Mouse (Mus musculus) Patski (cell line): ENCODE results near the gene Gm20388. TPM values are rescaled to one million over a fixed set of nuclear protein-coding genes. Genes with fewer than 3 reads are reported as not detected.

Experiments
- ATAC-seq: fragments of 100-300 bp; one replicate; pipeline ENCODE4 v1.8.0; 2021
- CTCF ChIA-PET: fragments of 350-600 bp; sonication (Branson Sonifier 250); formaldehyde crosslinking; loops from one replicate; lab custom pipeline; 2022; ENCODE audit warnings: inconsistent platforms; lab: Charles Lee
- POLR2A ChIA-PET: fragments of 350-600 bp; sonication (Branson Sonifier 250); formaldehyde crosslinking; loops from one replicate; lab custom pipeline; 2022; ENCODE audit warnings: antibody characterized with exemption, inconsistent platforms; lab: Charles Lee
- DNase-seq: peaks from one replicate; pipeline ENCODE4 v3.0.0-alpha.2; 2011; ENCODE audit warnings: low read depth, low spot score
- H3K27me3 ChIP-seq: fragments of 371-371 bp; one replicate; pipeline ENCODE4 v1.5.1; 2021
- CTCF ChIP-seq: fragments of 100-300 bp; IDR thresholded peaks from one replicate; pipeline ENCODE4 v1.5.1; 2021
- in situ Hi-C: fragments of 300-500 bp; cut with MboI; formaldehyde crosslinking; loops from 3 replicates; pipeline ENCODE4 v1.11.1; 2018; ENCODE audit warnings: low pct_unique_long_range_greater_than_20kb, mixed read lengths
- polyA plus RNA-seq: library from polyadenylated mRNA; unstranded; gene quantifications from one replicate; pipeline ENCODE4 v1.2.3, GENCODE M21; 2021

Gm20388 gene
- polyA plus RNA-seq, 1 experiment from 2014 or later, result 86.7 TPM

GRCm38 (mm10) chr8:120534080-120534479, 623.4 kb downstream of the Gm20388 start:
- no peak for TF ChIP-seq CTCF
- in situ Hi-C loops, result no loop called here
- no peaks in the 10 kb centered on the region for H3K27me3 ChIP-seq
- POLR2A ChIA-PET, result interaction anchor here (0.7 to 1.7 kb wide), 5 partner anchors 34 to 215 kb away, joined by 3 to 6 read pairs (median 4); no protein-coding TSS in a partner anchor
- ATAC-seq (no peak), DNase-seq (no peak)
- CTCF ChIA-PET, result interaction anchor here (0.7 to 1.7 kb wide), 14 partner anchors 8 to 245 kb away, joined by 3 to 14 read pairs (median 4); no protein-coding TSS in a partner anchor

- no peaks in the 10 kb centered on the region for H3K27me3 ChIP-seq
- POLR2A ChIA-PET, result interaction anchor here (0.6 to 1.7 kb wide), 9 partner anchors 34 to 216 kb away, joined by 3 to 6 read pairs (median 4); no protein-coding TSS in a partner anchor
- no peak for ATAC-seq
- CTCF ChIA-PET, result interaction anchor here (0.7 to 1.8 kb wide), 22 partner anchors 8 to 246 kb away, joined by 3 to 14 read pairs (median 4); no protein-coding TSS in a partner anchor
- in situ Hi-C loops, result loop anchor here (5.0 kb wide), 1 partner anchor 38 kb away; no protein-coding TSS in a partner anchor
- no peak for TF ChIP-seq CTCF
- no peak for DNase-seq
These were observed 624.1 kb downstream of the Gm20388 start for GRCm38 (mm10) chr8:120534504-120535368.

- ATAC-seq (peak; percentile 7), DNase-seq (no peak)
- no peaks in the 10 kb centered on the region for H3K27me3 ChIP-seq
- ChIA-PET CTCF (interaction anchor here (0.7 to 1.8 kb wide), 20 partner anchors 9 to 247 kb away, joined by 3 to 14 read pairs (median 4); no protein-coding TSS in a partner anchor), POLR2A (interaction anchor here (0.6 to 1.7 kb wide), 8 partner anchors 28 to 262 kb away, joined by 3 to 6 read pairs (median 4); no protein-coding TSS in a partner anchor)
- in situ Hi-C loops, result loop anchor here (5.0 kb wide), 1 partner anchor 37 kb away; no protein-coding TSS in a partner anchor
- TF ChIP-seq CTCF, result no peak
These were observed 625.0 kb downstream of the Gm20388 start for GRCm38 (mm10) chr8:120535452-120536305.

DNA sequence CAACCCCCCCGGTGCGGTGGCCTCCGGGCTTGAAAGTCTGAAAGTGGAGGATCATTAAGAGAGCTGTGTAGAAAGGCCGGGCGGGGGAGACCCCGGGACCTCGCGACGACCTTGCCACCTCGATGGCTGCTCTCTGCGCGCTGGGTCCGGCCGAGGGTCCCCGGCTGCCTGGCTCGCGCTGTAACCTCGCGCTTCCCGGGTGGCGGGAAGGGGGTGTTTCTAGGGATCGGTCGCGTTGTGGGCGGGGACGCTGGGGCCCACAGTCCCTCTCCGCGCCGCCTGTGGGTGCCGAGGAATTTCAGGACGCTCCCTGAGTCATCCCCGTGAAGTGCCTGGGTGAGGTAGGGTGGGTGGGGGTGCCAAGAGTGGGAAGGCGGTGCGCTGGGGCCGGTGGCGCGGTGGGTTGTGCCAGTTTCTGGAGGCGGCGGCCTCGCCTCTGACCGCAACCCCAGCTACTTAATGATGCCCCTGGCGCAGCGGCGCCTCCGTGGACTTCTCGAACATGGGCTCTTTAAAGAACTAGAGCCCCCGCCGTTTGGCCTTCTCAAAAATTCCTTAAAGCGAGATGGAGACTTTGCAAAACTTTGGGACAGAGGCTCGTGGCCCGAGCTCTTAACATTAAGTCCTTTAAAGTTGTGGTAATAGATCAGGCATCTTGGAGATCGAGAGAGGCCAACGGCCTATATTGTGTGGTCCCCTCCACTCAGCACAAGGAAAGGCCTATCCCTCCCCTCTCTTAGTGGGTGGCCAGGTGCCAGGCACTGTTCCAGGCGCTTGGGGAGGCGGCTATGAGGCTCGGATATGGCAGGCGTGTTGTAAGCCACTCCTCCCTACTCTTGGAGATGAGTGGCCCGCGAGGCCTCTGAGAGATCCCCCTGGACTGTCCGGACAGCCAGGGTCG, 625.9 kb downstream of the Gm20388 start:
- no peaks in the 10 kb centered on the region for H3K27me3 ChIP-seq
- POLR2A ChIA-PET, result interaction anchor here (1.0 to 1.6 kb wide), 2 partner anchors 27 to 121 kb away, joined by 3 read pairs; no protein-coding TSS in a partner anchor
- peak; percentile 18 for ATAC-seq
- in situ Hi-C loops, result loop anchor here (5.0 kb wide), 1 partner anchor 36 kb away; no protein-coding TSS in a partner anchor
- DNase-seq, result no peak
- CTCF ChIA-PET, result interaction anchor here (1.8 kb wide), 1 partner anchor 46 kb away, joined by 6 read pairs; no protein-coding TSS in a partner anchor
- TF ChIP-seq CTCF, result no peak

DNA sequence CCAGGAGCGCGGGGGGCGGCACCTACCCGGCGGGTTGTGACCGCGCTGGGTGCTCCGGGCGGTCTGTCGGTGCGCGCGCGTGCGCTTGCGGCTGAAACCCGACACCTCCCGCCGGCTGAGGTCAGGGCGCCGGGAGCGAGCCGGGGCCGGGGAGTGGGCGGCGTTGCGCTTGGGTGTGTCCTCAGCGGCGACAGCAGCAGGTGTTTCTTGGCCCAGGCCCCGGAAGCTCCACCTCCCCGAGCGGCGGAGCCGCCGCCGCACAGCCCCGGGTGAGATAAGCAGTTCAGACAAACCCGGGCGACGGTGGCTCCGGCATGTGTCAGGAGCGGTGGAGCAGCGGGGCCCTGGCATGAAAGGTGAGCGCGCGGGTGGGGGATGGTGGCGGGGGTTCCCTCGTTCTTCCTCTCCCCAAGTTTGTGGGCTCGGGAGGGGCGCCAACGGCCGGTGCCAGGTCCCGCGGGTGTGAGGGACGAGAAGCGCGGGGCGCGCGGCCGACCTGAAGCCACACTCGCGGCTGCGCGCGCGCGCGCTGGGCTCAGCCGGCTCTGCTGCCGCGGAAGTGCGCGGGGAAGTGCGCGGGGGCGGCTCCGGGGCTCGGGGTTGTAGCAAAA, 626.7 kb downstream of the Gm20388 start:
- no peak for TF ChIP-seq CTCF
- in situ Hi-C loops, result loop anchor here (5.0 kb wide), 1 partner anchor 35 kb away; no protein-coding TSS in a partner anchor
- DNase-seq, result no peak
- ATAC-seq, result peak; percentile 9
- no peaks in the 10 kb centered on the region for H3K27me3 ChIP-seq
- ChIA-PET CTCF (no interaction called here), POLR2A (interaction anchor here (1.6 kb wide), 1 partner anchor 122 kb away, joined by 3 read pairs; no protein-coding TSS in a partner anchor)

- no peak for TF ChIP-seq CTCF
- DNase-seq (no peak), ATAC-seq (peak; percentile 27)
- ChIA-PET CTCF (interaction anchor here (2.7 kb wide), 1 partner anchor 25 kb away, joined by 9 read pairs; no protein-coding TSS in a partner anchor), POLR2A (interaction anchor here (1.6 kb wide), 1 partner anchor 123 kb away, joined by 3 read pairs; no protein-coding TSS in a partner anchor)
- in situ Hi-C loops, result loop anchor here (5.0 kb wide), 1 partner anchor 34 kb away; no protein-coding TSS in a partner anchor
- no peaks in the 10 kb centered on the region for H3K27me3 ChIP-seq
These were observed 627.3 kb downstream of the Gm20388 start for GRCm38 (mm10) chr8:120537818-120538396.

DNA sequence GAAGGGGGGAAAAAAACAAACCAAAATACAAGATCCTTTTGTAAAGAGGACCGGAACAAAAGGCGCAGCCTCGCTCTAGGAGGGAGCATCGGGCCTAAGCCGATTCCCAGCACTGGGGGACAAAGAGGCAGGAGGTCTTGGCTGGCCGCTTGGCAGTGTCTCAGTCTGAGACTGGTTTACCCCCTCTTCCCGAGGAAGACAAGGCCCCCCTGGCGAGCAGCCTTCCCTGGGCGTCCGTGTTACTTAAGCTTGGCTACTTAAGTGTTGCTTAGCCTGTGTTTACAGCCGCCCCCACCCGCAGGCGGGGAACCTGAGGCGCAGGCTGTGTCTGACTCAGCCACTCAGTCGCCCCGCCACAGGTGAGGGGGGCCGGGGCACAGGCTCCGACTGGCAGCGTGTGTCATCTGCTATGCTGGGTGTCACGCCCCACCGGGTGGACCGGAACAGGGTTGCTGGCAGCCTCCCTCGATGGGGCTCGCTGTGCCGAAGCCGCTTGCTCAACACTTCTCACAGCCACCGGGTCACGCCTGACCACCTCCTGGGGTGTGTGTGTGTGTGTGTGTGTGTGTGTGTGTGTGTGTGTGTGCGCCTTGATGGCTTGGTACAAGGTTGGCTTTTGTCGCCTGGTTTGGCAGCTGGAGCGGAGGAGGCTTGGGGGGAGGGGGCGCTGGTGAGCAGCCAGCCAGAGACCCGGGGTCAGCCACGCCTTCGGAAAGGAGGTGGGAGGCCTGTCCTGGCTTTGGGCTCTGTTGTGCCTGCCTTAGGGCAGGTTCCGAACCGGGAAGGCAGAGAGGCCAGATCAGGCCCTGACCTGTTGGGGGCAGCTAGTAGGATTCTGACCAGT, 628.0 kb downstream of the Gm20388 start:
- peak; percentile 46 for ATAC-seq
- CTCF ChIA-PET, result interaction anchor here (0.7 to 2.7 kb wide), 2 partner anchors 17 to 24 kb away, joined by 3 to 9 read pairs; no protein-coding TSS in a partner anchor

More for the DNA sequence above, 628.0 kb downstream of the Gm20388 start:
- no peak for TF ChIP-seq CTCF
- POLR2A ChIA-PET, result interaction anchor here (0.8 to 1.2 kb wide), 3 partner anchors 25 to 203 kb away, joined by 4 to 8 read pairs (median 4); no protein-coding TSS in a partner anchor
- peak; percentile 94 for DNase-seq
- in situ Hi-C loops, result loop anchor here (5.0 kb wide), 1 partner anchor 34 kb away; no protein-coding TSS in a partner anchor
- H3K27me3 ChIP-seq, result no peaks in the 10 kb centered on the region
